Mouse (Mus musculus) hindbrain, postnatal 0 days (tissue): ENCODE results near the gene Cep131. TPM values are rescaled to one million over a fixed set of nuclear protein-coding genes. Genes with fewer than 3 reads are reported as not detected.

Experiments used
- ATAC-seq: fragments of 200-750 bp; cut with Nextera tagmentation; 2 replicates; pipeline ENCODE4 v1.8.0; 2017; ENCODE audit warnings: mild to moderate bottlenecking, moderate TSS enrichment, moderate library complexity
- DNase-seq: peaks from one replicate; pipeline ENCODE4 v3.0.0-alpha.2; 2015; ENCODE audit warnings: low spot score
- H3K27ac ChIP-seq: fragments of 300-500 bp; sonication (generic); 2 replicates; pipeline ENCODE4 v1.5.1; 2014; ENCODE audit warnings: mild to moderate bottlenecking
- H3K27me3 ChIP-seq: fragments of 300-500 bp; sonication (generic); 2 replicates; pipeline ENCODE4 v1.6.1; 2014; ENCODE audit warnings: low read length, mixed read lengths; ENCODE audit not compliant: insufficient read depth
- H3K36me3 ChIP-seq: fragments of 300-500 bp; sonication (generic); 2 replicates; pipeline ENCODE4 v1.6.1; 2014; ENCODE audit warnings: low read length, mixed read lengths; ENCODE audit not compliant: insufficient read depth
- H3K4me1 ChIP-seq: fragments of 300-500 bp; sonication (generic); 2 replicates; pipeline ENCODE4 v1.6.1; 2014; ENCODE audit warnings: antibody characterized with exemption, low read length, mixed read lengths; ENCODE audit not compliant: insufficient read depth
- H3K4me2 ChIP-seq: fragments of 300-500 bp; sonication (generic); 2 replicates; pipeline ENCODE4 v1.6.1; 2014; ENCODE audit warnings: low read depth, mild to moderate bottlenecking, low read length, moderate library complexity, mixed read lengths
- H3K4me3 ChIP-seq: fragments of 300-500 bp; sonication (generic); 2 replicates; pipeline ENCODE4 v1.5.1; 2014; ENCODE audit warnings: low read length
- H3K9ac ChIP-seq: fragments of 300-500 bp; sonication (generic); replicated peaks from 2 replicates; pipeline ENCODE4 v1.6.1; 2014; ENCODE audit warnings: mild to moderate bottlenecking, low read length, moderate library complexity, mixed read lengths
- H3K9me3 ChIP-seq: fragments of 300-500 bp; sonication (generic); 2 replicates; pipeline ENCODE4 v1.6.1; 2016; ENCODE audit warnings: low read length, mixed read lengths
- CTCF ChIP-seq: IDR thresholded peaks from 2 replicates; pipeline ENCODE4 v1.5.1; 2016; ENCODE audit warnings: antibody characterized with exemption, control low read depth, low read depth
- WGBS: fragments of 180-500 bp; shearing (Covaris S2); extraction: QIAGEN DNeasy Blood & Tissue Kit; methylation state at CpG from one replicate; pipeline ENCODE4 v1.1.7; 2014; 5-methylcytosine and 5-hydroxymethylcytosine counted together
- polyA plus RNA-seq: library from polyadenylated mRNA; unstranded; fragments of >200 nt; fragmentation: Nextera tagmentation; extraction: Ambion mirVana; gene quantifications from 2 replicates; pipeline ENCODE4 v1.2.1, GENCODE M21; 2015
- total RNA-seq: library from RNA; depleted of rRNA; stranded (reverse); fragments of >200 nt; gene quantifications from 2 replicates; pipeline ENCODE4 v1.2.3, GENCODE M21; 2014

Gene Cep131
- total and polyA plus RNA-seq, 2 experiments from 2014 or later, result 18.5 to 26.4 TPM

DNA sequence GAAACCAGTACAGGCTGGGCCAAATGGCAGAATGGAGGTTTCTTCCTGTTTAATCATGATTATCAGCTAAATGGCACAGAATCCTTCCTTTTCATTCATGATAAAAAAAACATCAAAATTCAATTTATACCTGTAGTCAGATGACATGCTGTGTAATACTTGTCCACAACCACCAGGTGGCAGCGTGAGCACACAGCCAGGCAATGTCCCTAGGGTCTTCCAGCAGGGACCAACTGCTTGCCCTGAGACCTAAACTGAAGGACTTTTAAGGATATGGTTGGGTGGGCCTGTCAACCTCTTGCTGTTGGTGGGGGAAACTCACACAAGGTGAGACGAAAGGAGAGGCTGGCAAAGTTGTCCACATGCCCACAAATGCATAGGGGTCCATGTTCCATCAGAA is 24.4 kb upstream of the Cep131 start:
- H3K9ac ChIP-seq, result no peak overlapping the region
- WGBS, result 7% methylated on average over 2 of the region's 2 CpGs
- DNase-seq (peak; percentile 87), ATAC-seq (no peak)
- H3K27me3 ChIP-seq, result no peaks in the 10 kb centered on the region
- H3K4me3 ChIP-seq, result no peak overlapping the region
- H3K36me3 ChIP-seq, result peaks cover 6% of the 10 kb centered on the region
- peak; percentile 97 for TF ChIP-seq CTCF
- H3K4me2 ChIP-seq, result no peak overlapping the region
- no peak overlapping the region for H3K27ac ChIP-seq
- no peaks in the 10 kb centered on the region for H3K4me1 ChIP-seq
- no peaks in the 10 kb centered on the region for H3K9me3 ChIP-seq

DNA sequence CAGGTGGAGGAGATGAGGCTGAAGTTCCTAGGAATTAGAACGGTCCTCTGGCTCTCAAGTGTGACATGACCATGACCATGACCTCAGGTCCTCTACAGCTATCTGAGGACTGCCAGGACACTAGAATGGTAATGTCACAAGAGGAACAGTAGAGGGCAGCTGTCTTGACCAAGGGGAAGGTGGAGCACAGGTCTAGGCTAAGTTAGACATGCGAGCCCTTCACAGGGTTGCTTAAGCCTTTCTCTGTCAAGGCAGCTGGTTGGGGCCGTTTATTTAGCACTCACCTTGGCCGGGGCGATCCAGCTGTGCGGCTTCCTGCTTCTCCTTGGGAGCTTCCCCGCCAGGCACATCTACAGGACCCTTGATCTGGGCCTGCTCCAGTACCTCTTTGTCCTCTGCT is 23.9 kb upstream of the Cep131 start:
- DNase-seq (no peak), ATAC-seq (no peak; the same call in 1 of the 2 replicates)
- H3K27ac ChIP-seq, result no peak overlapping the region
- H3K36me3 ChIP-seq, result peaks cover 9% of the 10 kb centered on the region
- no peaks in the 10 kb centered on the region for H3K4me1 ChIP-seq
- WGBS, result 71% methylated on average over 7 of the region's 7 CpGs
- TF ChIP-seq CTCF, result peak; percentile 41
- no peaks in the 10 kb centered on the region for H3K27me3 ChIP-seq
- H3K9me3 ChIP-seq, result no peaks in the 10 kb centered on the region
- no peak overlapping the region for H3K4me2 ChIP-seq
- no peak overlapping the region for H3K4me3 ChIP-seq
- no peak overlapping the region for H3K9ac ChIP-seq

DNA sequence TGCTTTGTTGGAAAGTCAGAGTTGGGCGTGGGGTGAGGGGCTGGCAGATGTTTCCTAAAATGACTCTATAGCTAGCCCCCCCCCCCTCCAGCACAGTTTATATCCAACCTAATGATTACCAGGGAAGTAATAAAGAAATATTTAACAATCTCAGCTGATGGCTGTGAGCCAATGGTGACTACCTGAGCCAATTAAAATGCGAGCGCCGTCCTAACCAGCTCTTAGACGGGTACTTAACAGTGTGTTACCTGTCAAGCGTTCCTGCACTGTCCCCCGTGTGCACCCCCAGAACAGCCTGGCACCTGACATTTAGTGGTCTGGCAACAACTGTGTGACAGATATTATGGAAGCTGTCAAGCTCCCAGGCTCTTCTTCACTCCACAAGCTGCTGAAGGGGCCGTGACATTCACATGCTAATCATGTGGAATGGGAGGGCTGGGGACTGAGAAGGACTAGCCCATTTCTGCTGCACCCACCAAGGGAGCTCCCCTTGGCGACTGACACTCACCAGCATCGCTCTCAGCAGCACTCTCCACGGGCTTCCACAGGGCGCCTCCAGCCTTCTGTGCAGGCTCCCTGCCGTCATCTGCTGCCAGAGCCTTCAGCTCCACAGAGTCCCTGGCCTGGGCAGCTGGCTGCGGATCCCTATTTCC is 23.1 kb upstream of the Cep131 start:
- TF ChIP-seq CTCF, result no peak
- Histone ChIP-seq H3K27me3 (no peaks in the 10 kb centered on the region), H3K9me3 (no peaks in the 10 kb centered on the region), H3K27ac (no peak overlapping the region), H3K36me3 (peaks cover 17% of the 10 kb centered on the region), H3K4me2 (no peak overlapping the region), H3K4me1 (no peaks in the 10 kb centered on the region), H3K9ac (no peak overlapping the region), H3K4me3 (no peak overlapping the region)
- WGBS, result 53% methylated on average over 14 of the region's 14 CpGs
- ATAC-seq, result peak; percentile 44; the same call in 1 of the 2 replicates
- DNase-seq, result no peak

DNA sequence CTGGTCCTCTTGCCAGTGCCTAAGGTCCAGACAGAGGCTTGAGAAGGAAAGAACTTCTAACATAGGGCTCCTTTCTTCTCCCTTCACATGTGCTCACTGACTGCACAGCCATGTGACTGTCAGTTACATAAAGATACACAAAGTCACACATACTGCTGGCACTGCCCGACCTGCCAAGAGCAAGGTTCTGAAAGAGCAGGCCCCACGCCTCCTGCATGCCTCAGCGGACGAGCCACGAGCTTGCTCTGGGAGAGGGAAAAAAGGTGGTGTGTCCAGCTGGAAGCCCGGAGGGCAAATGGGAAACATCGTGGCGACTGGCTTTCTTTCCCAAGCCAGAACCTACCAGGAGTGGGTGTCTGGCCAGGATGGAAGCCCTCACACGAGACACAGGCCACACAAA is 21.2 kb upstream of the Cep131 start:
- DNase-seq (no peak), ATAC-seq (no peak)
- no peak overlapping the region for H3K4me2 ChIP-seq
- TF ChIP-seq CTCF, result no peak
- H3K4me3 ChIP-seq, result no peak overlapping the region
- no peaks in the 10 kb centered on the region for H3K4me1 ChIP-seq
- 85% methylated on average over 9 of the region's 9 CpGs for WGBS
- no peak overlapping the region for H3K27ac ChIP-seq
- no peak overlapping the region for H3K9ac ChIP-seq
- no peaks in the 10 kb centered on the region for H3K9me3 ChIP-seq
- H3K36me3 ChIP-seq, result peaks cover 24% of the 10 kb centered on the region
- no peaks in the 10 kb centered on the region for H3K27me3 ChIP-seq

DNA sequence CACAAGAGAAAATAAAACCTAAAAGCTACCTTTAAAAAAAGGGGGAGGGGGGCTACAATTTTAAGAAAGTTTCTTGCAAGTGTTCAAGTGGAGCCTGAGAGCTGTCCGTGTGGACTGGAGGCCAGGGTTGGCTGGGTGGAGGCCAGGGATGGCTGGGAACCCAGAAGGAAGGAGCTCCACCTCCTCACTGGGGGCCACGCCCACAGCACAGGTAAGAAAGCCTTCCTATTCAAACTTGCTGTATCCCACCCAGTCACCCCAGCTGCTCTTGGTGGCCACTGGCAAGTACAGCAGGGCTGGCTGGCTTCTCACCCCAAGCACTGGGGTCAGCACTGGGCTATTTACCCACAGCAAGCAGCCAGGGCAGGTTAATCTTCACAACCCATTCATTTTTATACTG is 20.4 kb upstream of the Cep131 start:
- no peak for DNase-seq

DNA sequence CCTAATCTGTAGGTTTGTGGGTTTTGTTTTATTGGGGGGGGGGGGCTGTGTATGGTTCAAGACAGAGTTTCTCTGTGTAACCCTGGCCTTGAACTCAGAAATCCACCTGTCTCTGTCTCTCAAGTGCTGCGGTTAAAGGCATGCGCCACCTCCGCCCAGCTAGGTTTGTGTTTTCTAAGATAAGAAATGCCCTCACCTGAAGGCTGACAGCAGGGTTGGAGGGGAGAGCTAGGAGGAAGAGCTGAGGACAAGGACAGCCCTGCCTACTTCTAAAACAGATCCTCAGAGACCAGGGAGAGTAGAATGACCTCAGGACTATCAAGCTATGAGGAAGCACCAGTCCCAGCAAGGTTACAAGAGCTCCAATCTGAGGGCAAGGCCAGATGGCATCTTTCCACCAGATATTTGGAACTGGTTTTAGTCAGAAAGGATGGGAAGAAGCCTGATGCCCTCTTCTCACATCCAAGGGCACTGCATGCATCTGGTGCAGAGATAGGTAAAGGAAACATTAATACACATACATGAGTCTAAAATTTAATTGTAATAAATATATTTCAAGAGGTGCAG is 16.9 kb upstream of the Cep131 start:
- H3K4me1 ChIP-seq, result 0 out of 2 replicates have a peak, but pooled peaks cover 6% of the 10 kb centered on the region
- DNase-seq (no peak), ATAC-seq (no peak)
- no peaks in the 10 kb centered on the region for H3K27me3 ChIP-seq
- H3K4me2 ChIP-seq, result no peak overlapping the region
- no peak for TF ChIP-seq CTCF
- H3K4me3 ChIP-seq, result no peak overlapping the region
- no peak overlapping the region for H3K9ac ChIP-seq
- peaks cover 24% of the 10 kb centered on the region for H3K36me3 ChIP-seq
- H3K27ac ChIP-seq, result no peak overlapping the region
- WGBS, result 93% methylated on average over 3 of the region's 3 CpGs
- no peaks in the 10 kb centered on the region for H3K9me3 ChIP-seq

More for the DNA sequence above, 20.4 kb upstream of the Cep131 start:
- Histone ChIP-seq H3K4me2 (no peak overlapping the region), H3K4me3 (no peak overlapping the region), H3K9me3 (no peaks in the 10 kb centered on the region), H3K9ac (no peak overlapping the region), H3K27me3 (no peaks in the 10 kb centered on the region), H3K36me3 (peaks cover 24% of the 10 kb centered on the region), H3K27ac (no peak overlapping the region), H3K4me1 (no peaks in the 10 kb centered on the region)
- ATAC-seq, result no peak
- WGBS, result 63% methylated on average over 2 of the region's 2 CpGs
- no peak for TF ChIP-seq CTCF

DNA sequence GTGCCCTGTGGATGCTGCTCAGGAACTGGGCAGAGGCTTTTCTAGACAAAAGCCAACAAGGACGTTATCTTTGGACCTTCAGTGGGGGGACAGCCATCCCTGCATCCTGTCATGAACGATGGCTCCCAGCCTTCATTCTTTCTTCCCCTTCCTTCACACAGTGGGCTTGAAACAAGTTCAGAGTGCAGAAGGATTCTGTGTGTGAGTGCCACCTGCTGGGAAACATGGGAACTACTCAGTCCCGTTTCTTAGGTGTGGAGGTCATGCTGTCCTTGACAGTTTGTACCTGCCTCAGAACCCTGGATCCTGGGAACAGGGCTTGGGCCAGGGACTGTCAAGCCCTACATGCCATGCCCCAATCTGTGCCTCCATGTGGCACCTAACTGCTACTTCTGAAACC is 14.4 kb upstream of the Cep131 start:
- H3K27me3 ChIP-seq, result no peaks in the 10 kb centered on the region
- no peak overlapping the region for H3K9ac ChIP-seq
- ATAC-seq (no peak), DNase-seq (peak; percentile 87)
- H3K4me1 ChIP-seq, result peaks cover 12% of the 10 kb centered on the region; the same call in 1 of the 2 replicates
- peak; percentile 88 for TF ChIP-seq CTCF
- H3K4me3 ChIP-seq, result no peak overlapping the region
- H3K9me3 ChIP-seq, result no peaks in the 10 kb centered on the region
- WGBS, result 0% methylated on average over 3 of the region's 3 CpGs
- no peak overlapping the region for H3K4me2 ChIP-seq
- H3K36me3 ChIP-seq, result peaks cover 18% of the 10 kb centered on the region
- H3K27ac ChIP-seq, result peak overlapping the region; percentile 0
